Mouse (Mus musculus): ENCODE data around the gene Ankrd13d.
A peak's percentile ranks its signal among the peaks of the same experiment; 100 is the strongest.

Gene Ankrd13d

DNA sequence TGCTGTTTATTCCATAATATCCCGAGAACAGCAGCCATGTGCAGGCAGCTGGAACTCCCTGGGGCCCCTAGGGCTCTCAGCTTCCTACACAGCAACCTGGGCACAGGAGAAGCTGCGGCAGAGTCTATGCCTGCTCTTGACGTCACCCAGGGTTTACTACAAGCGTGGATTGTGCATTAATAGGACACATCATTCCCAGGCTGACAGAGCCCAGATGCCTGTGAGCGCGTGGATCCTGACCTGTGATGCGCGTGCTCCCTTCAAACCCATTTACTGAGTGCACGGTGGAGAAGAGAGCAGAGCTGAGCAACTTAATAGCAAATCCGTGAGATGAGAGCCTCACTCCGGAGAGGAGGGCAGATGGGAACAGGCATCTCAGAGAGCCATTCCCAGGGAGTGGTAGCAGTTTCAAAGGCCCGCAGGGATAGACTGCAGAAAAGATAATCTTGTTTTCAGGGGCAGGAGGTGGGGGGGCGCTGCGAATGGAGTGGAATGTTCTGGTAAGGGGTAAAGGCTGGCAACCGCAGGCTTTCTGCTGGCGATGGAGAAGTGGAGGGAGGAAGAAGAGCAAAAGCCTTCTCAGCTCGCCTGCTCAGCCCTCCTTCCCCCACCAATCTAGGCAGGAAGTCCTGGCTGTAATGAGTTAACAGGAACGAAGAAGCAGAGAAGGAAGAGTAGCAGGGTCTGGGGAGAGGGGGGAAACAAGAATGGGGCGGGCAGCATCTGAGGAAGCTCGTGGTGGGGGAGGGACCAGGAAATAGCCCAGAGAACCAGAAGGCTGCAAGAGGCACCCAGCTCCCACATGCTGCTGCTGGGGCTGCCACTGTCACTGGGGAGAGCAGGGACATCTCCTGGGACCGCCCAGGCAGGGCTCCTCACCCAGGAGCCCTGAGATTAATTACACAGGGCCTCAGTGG, 19.1 kb upstream of the Ankrd13d start:
- DNase-seq (ENCODE audit: low spot score in 2 of 2), result no peak

DNA sequence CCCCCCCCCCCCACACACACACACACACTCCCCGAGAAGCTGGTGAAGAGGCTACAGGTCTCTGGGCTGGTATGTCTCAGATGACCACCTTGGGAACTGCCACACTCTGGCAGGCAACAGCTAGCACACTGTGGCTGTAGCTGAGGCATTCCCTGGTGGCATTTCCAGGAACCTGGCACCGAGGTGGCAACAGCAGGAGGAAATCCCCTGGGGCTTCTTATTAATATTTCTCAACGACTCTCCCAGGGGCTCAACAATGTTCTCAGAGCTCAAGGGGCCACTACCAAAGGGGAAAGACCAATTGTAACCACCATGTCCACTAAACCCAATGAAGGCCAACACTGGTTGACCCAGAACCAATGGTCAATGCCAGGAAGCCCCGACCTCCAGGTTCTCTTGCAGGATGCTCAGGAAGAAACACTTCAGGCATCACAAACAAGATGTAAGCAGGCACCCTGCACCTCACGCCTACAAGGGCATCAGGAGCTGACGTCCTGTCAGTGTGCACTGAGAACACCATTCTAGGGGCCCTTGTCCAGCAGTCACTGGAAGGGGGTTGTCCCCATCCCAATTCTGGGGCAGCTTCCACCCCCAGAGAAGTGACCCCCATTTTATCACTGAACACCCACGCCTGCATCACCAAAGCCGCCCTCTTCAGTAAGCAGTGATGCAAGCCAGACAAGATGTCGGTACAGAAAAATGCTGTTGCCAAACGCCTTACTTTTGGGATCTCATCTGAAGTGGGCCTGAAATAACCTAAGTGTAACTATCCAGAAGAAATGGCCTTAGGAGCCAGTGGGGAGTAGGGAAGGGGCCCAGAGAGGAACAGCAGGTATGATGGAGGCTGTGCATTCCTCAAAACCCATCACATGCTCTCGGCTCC, 18.2 kb upstream of the Ankrd13d start:
- no peak for DNase-seq (ENCODE audit: low spot score in 2 of 2)

- DNase-seq (ENCODE audit: low spot score in 2 of 2), result no peak
Measured at GRCm38 (mm10) chr19:4300271-4300704, 17.4 kb upstream of the Ankrd13d start.

GRCm38 (mm10) chr19:4299574-4300270, 16.8 kb upstream of the Ankrd13d start:
- DNase-seq (ENCODE audit: low spot score in 2 of 2), result no peak

- DNase-seq (ENCODE audit: low spot score in 2 of 2), result no peak
Measured at GRCm38 (mm10) chr19:4299126-4299525, 16.2 kb upstream of the Ankrd13d start.

DNA sequence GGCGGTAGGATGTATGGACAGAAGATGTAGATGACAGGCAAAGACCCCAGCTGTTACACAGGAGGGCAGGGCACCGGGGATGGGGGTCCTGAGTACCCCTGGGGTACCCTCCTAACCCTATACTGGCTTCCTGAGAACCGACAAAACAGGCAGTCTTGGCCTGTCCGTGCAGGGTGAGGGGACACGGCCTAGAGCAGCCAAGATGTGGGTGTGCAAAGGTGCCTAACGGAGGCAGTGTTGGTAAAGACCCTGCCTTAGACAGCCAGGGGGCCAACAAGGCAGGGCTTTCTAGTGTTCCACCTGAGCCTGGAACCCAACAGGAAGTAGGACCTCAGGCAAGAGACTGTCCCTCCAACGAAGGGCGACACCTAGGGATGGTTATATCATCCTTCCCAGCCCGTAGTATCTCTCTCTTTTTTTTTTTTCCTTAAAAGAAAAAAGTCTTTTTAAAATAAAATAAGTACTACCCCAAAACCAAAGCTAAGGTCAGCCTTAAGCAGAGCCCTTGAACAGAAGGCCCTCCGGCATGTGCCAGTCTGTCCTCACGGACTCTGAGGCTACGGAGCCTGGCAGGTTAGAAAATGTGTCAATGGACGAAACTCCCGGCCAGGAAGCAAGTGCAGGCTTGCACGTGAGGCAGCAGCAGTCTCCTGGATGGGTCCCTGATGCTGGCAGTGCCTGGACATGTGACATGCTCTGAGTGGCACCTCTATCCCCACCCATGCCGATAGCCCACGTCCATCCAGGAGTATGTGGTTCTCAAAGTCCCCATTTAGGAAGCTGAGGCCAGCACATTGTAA, 15.6 kb upstream of the Ankrd13d start:
- DNase-seq (ENCODE audit: low spot score in 2 of 2), result no peak

- no peak for DNase-seq (ENCODE audit: low spot score in 2 of 2)
Measured at GRCm38 (mm10) chr19:4297851-4298250, 14.9 kb upstream of the Ankrd13d start.

GRCm38 (mm10) chr19:4296611-4297010, 13.7 kb upstream of the Ankrd13d start:
- no peak for DNase-seq (ENCODE audit: low spot score in 2 of 2)

GRCm38 (mm10) chr19:4295391-4295790, 12.5 kb upstream of the Ankrd13d start:
- no peak for DNase-seq (ENCODE audit: low spot score in 2 of 2)

- DNase-seq (ENCODE audit: low spot score in 2 of 2), result peak in 1 of 2 experiments; percentile 58
Measured at GRCm38 (mm10) chr19:4294381-4295097, 11.6 kb upstream of the Ankrd13d start.

DNA sequence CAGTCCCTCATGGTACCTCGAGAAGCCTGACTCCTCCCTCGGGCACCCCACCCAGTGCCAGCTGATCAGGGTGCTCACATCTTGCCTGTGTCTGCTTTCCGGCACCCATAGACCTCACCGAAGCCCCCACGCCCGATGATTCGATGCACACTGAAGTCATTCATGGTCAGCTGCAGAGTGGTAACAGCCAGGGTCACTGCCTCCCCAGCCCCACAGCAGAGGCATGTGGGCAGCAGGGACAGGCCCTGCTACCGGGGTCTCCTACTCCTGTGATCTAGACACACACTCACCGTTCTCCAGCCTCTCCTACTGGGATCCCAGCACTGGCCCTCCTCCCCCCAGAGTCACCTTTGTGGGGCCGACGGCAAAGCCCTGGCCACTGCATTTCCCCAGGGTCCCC, 8.2 kb upstream of the Ankrd13d start:
- no peak for DNase-seq (ENCODE audit: low spot score in 2 of 2)

GRCm38 (mm10) chr19:4290749-4291148, 7.8 kb upstream of the Ankrd13d start:
- DNase-seq (ENCODE audit: low spot score in 2 of 2), result no peak

DNA sequence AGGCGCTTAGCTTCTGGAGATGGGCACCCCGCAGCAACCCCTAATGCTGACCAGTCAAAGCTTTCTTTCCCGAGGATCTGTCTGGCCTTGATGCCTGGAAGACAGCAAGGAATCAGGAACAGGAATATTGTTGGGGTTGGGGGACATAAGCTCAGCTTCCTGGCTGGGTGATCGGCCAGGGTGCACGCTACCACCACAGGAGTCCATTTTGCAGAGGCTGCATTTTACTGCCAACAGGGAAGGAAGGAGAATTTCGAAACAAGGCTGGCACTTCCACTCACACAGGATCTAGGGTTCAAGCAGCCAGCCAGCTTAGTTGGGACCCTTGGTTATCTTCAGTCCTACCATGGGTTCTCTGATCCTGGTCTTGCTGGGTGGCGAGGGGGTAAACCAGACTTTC, 716 bp upstream of the Ankrd13d start:
- no peak for DNase-seq (ENCODE audit: low spot score in 2 of 2)

DNA sequence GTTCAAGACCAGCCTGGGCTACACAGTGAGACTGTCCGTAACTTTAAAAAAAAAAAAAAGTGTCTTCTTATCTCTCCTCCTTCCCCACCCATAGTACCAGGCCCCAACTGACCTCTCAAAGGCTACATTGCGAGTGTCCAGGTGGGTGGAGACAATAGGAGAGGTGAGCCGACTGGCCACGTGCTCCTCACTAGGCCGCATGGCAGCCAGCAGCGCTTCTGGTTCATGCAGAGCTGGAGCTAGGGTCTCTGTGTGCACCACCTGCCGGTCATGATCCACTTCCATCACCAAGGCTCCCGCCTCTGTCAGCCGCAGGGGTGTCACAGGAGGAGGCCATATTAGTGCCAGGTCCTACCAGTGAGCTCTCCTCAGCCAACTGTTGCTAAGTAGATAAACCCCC, 2.5 kb downstream of the Ankrd13d start:
- DNase-seq (ENCODE audit: low spot score in 2 of 2), result no peak

- no peak for DNase-seq (ENCODE audit: low spot score in 2 of 2)
Measured at GRCm38 (mm10) chr19:4279487-4279886, 3.5 kb downstream of the Ankrd13d start.

DNA sequence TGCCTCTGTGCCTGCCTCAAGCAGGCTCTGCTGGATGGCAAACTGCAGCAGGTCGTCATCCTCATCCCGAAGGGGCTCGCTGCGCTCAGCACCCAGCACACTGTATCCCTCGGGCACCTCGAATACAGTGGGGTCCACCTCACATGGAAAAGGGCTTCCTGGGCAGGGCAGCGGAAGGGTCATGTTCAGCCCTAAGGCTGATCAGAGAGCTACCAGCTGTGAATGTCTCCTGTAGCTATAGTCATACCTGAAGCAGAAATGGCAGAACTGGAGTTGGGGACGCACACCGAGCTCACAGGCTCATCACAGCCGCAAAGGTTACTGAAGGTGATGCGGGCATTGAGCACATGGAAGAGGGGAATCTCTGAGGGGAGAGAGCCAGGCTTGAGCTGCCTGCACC, 12.0 kb downstream of the Ankrd13d start:
- peak in 1 of 2 experiments; percentile 7 for DNase-seq (ENCODE audit: low spot score in 2 of 2)

GRCm38 (mm10) chr19:4270187-4270586, 12.8 kb downstream of the Ankrd13d start:
- DNase-seq (ENCODE audit: low spot score in 2 of 2), result no peak

GRCm38 (mm10) chr19:4268566-4269361, 14.2 kb downstream of the Ankrd13d start, which contains the start of gene Ssh3:
Gene Ssh3 (minus strand): TSS chr19:4269180.
- DNase-seq (ENCODE audit: low spot score in 2 of 2), result peak; percentile 47 to 48

GRCm38 (mm10) chr19:4265956-4266355, 17.0 kb downstream of the Ankrd13d start:
- DNase-seq (ENCODE audit: low spot score in 2 of 2), result no peak
